Mouse (Mus musculus) thymus, postnatal 0 days (tissue): ENCODE results near the gene Gm36210. TPM values are rescaled to one million over a fixed set of nuclear protein-coding genes. Genes with fewer than 3 reads are reported as not detected.
"Not testable (repeated sequence)": the region's sequence is repeated elsewhere in the genome, so short reads cannot be mapped to it uniquely, and the experiment has no call there.

ENCODE experiments used
- DNase-seq: peaks from one replicate; pipeline ENCODE4 v3.0.0-alpha.2; 2015; ENCODE audit warnings: low spot score
- polyA plus RNA-seq: library from polyadenylated mRNA; unstranded; fragments of >200 nt; fragmentation: Nextera tagmentation; extraction: Ambion mirVana; gene quantifications from 2 replicates; pipeline ENCODE4 v1.2.1, GENCODE M21; 2015

Gm36210 gene
- polyA plus RNA-seq, 1 experiment from 2014 or later: 0.10 TPM

DNA sequence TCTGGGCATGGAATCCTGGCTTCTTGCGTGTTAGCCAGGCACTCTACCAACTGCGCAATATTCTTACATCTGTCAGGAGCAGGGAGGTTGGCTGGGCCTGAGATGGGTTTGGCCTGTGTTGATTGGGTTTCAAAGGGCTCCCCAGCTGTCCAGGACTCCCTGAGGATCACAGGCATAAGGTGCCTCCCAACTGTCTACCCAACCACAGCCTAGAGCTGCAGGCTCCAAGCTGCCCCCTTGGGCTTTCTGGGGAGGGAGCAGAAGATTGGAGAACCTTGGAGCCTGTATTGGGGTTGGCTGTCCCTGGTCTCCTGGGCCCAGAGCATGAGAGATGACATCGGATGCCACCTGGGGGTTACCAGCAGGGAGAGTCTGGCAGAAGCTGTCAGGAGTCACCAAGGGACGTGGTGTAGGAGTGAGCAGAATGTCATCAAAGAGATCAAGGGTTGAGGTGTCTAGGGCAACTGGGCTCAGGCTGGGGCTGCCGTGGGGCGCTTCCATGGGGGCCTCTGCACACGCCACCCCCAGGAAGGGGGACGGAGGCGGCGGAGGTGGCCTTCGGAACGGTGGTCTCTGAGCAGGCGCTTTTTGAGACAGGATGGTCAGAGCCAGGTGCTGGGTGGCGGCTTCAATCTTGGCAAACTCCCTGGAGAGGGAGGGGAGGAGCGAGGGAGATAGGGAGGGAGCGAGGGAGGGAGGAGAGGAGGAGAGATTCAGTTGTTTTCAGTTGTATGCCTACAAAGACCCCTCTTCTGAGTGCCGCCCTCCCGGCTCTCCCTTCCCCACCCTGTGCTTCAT is 7.3 kb downstream of the Gm36210 start:
- DNase-seq: no peak

DNA sequence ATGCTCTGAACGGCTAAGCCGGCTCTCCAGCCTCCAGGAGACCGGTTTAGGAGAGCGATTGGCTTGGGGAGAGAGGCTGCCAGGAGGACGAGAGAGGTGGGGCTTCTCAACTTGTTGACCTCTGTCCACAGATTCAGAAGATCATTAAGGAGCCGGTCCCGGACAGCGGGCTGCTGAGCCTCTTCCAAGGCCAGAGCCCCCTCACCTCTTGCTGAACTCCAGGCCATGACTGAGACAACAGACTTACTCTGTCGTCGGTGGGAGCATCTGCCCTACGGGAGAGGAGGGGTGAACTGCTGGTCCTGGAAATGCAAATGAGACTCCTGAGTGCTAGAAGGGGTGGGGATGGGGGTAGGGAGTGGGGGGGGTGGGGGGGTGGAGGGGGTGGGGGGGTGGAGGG is 11.1 kb downstream of the Gm36210 start:
- DNase-seq: no peak

DNA sequence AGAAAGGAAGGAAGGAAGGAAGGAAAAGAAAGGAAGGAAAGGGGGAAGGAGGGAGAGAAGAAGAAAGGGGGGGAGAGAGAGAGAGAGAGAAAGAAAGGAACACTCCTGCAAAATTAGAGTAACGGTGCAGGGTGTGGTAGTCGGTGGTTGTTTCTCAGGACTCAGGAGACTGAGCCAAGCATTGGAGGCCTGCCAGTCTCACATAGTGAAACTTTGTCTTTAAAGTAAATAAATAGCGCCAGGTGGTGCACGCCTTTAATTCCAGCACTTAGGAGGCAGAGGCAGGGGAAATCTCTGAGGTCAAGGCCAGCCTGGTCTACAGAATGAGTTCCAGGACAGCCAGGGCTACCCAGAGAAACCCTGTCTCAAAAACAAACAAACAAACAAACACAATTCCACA is 19.6 kb downstream of the Gm36210 start:
- no peak for DNase-seq

DNA sequence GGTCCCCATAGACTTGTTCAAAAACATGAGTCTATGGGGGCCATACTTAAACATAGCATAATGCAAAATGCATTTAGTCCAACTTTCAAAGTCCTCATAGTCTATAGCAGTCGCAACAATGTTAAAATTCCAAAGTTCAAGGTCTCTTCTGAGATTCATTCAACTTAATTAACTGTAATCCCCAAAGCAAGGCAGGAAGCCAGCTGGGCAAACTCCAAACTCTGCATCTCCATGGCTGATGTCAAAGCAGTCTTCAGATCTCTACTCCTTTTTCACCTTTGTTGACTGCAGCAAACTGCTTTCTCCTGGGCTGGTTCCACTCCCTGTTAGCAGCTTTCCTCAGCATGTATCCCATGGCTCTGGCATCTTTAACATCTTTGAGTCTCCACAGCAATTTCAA is 27.3 kb downstream of the Gm36210 start:
- DNase-seq: not testable (repeated sequence)

DNA sequence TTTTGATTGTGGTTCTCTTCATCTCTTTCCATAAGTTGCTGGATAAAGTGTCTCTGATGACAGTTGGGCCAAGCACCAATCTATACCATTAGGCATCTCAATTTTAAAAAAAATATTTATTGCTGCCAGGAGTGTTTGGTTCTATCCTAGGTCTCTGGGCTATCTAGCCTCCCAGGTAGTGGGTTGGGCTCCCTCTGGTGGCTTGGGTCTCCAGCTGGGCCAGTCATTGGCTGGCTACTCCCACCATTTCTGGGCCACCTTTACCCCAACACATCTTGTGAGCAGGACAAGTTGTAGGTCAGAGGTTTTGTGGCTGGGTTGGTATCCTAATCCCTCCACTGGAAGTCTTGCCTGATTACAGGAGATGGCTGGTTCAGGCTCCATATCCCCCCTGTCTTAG is 28.1 kb downstream of the Gm36210 start:
- DNase-seq: peak; percentile 32

DNA sequence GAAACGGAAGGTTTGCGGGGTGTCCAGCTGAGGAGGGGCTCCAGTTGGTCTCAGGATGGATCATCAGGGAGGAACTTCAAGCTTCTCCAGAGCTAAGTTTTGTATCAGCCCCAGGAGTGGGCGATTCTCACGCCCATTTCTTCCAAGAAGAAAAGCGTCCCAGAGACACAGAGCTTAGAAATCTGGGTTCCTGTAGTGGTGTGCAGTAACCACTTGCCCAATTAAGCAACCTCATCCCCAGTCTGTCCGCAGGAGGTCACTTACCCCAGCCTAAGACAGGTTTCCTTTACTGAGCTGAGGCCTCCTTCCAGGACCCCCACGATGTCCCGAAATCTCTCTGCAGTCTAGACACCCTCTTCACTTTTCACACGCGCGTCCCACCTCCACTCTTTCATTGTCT is 29.1 kb downstream of the Gm36210 start:
- no peak for DNase-seq

DNA sequence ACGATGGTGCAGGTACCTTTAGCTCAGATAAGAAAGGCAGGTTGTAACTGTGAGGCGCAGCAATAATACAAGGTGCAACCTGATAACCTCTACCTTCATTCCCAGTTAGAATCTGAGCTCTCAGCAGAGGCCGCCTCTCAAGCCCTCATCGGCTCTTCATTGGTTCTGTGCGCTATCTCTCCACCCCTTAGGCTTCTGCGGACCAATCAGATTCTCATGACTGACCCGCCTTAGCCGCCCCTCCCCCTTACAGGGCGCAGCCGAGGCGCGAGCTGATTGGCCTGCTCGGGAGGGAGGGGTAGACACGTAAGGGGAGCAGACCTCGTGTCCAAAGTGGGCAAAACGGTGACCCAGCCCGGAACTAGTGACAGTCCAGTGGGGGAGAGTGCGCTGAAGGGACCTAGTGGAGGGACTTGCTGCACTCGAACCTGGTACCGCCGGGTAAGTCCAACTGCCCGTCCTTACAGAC is 29.5 kb downstream of the Gm36210 start, which contains the start of gene Isoc2a:
Isoc2a (plus strand) TSS at position 401 of the 469 bp plus-strand sequence.
- peak; percentile 94 for DNase-seq

DNA sequence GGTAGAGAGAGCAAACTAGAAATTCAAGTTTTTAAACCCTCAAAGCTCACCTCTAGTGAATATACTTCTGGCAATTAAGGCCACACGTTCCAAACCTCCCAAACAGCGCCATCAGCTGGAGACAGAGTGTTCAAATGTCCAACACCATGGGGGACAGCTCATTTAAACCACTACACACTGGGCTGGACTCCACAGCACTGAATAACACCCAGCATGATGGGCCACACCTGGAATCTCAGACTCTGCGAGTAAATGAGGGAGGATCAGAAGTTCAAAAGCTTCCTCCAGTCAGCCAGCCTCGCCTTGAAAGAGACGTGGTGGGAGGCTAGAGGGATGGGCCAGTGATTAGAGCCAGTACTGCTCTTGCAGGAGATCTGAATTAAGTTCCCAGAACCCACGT is 36.2 kb downstream of the Gm36210 start, which contains the start of gene Isoc2b:
Isoc2b (minus strand) TSS at position 126 of the 400 bp plus-strand sequence.
- no peak for DNase-seq

DNA sequence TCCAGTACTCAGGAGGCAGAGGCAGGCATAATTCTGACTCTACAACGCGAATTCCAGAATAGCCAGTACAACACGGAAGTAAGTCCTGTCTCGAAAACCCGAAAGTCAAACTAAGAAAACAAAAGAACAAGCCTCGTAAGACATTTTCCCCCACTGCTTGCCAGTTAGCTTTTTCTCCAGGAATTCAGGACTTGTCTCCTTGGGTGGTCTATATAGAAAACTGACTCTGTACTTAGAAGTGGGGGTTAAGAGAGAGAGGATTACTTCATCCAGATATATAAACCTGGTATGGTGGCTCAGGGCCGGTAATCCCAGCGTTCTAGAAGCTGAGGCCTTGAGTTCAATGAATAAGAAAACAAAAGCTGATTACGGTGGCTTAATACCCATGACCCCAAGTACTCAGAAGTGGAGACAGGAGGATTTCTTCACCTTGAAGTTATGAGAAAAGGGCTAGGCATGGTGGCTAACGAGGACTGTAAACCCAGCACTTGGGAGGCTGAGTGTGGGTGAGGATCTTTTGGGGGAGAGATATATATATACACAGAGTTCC is 39.6 kb downstream of the Gm36210 start:
- DNase-seq: no peak

DNA sequence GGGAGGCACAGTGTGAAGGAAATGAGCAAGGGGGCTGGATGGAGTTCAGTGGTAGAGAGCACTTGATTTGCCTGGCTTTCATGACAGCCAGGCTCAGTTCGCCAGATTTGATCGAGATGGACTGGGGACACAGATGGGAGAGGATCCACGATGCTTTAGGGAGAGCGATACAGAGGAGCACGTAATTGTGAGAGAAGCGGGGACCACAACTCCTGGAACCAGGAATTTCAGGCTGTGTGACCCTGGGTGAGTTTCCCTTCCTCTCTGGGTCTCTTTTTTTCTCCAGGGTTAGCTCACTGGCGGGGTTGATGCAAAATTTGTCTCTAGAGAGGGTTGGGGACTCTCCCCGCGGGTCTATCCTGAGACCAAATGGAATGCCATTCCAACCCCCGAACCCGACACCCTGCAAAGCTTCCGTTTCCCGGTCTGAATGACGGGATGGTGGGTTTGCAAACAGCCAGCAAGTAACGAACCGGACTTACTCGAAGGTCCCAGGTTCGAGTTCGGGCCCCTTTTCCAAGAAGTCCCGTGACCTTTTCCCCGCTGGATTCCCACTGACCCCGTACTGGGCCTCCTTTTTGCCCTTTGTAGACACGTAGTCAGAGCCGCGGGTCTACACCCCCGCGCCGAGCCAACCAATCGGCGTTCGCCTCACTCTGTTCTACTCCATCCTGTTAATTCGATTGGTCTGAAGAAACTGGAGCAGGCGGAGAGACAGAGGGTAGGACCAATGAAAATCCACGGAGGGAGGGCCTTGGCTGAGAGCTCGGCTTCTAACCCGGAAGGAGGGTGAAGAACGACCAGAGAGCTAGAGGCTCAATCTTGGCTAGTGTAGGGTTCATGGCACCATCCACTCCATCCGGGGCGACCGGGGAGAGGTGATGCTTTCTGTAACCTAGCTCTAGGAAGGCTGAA is 40.5 kb downstream of the Gm36210 start:
- peak; percentile 97 for DNase-seq

DNA sequence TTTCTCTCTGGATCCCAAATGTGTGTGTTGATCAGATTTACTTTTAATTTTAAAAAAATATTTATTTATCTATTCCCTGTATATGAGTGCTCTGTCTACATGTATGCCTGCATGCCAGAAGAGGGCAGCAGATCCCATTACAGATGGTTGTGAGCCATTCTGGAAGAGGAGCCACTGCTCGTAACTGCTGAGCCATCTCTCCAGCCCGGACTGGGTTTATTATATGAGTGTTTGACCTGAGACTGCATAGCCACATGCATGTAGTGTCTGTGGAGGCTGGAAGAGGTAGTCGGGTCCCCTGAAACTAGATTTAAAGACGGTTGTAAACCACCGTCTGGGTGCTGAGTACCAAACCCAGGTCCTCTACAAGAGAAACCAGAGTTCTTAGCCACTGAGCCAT is 41.2 kb downstream of the Gm36210 start:
- DNase-seq: peak; percentile 27

DNA sequence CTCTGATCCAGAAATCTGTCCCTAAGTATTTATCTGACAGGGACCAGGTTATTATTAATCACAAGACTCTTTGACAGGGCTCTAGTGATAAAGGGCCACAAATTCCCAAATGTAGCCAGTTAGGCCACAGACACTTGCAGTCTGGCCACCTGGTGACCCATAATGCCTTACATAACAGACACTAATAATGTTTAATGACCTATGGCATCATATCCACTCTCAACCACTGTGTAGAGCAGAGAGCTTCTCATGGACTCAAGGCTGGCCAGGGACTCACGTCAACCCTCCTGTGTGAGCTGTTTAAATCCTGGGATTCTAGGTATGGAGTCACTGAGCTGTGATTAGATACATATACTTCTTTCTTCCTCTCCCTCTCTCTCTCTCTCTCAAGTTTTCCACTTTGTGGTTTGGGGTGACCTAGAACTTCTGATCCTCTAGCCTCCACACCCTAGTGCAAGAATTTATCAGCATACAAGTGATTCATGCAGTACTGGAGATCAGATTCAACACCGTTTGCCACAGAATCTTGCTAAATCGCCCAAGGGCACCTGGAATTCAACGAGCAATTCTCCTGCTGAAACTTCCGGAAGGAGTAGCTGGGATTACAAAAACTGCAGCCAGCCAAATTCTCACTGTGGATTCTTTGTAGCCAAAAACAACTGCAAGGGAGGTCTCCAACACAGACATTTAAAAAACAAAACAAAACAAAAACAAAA is 42.0 kb downstream of the Gm36210 start:
- DNase-seq: no peak

DNA sequence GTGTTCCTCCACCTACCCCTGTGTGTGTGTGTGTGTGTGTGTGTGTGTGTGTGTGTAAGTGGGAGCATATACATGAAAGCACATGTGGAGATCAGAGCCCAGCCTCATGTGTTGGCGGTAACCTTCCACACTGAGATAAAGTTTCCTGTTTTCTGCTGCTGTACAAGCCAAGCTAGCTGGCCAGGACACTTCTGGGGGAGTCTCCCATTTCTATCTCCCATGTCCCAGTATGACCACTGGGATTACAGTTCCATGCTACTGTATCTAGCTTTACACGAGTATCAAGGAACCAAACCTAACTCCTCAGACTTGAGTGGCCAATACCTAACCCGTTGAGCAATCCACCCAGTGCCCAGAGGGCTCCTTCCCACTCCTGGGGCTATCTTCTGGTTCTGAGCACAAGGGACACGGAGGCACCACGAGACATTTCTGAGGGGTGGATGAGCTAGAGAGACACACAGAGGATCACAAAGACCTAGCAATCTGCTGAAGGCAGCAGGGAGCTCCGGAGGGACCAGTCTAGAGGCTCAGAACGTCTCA is 42.7 kb downstream of the Gm36210 start:
- no peak for DNase-seq

DNA sequence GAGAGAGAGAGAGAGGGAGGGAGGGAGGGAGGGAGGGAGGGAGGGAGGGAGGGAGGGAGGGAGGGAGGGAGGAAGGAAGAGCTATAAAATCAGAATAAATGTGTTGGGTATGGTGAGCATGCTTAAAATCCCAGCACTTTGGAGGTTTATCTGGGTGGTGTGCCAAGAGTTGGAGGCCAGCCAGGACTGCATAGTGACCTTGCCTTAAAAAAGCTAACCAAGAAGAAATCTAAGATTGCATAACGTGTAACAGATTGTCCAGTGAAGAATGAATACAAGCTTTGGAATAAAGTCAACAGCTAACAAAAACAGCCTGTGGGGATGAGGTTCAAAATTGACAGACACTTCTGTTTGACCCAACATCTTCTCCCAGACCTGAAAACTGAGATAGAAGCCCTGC is 43.3 kb downstream of the Gm36210 start:
- DNase-seq: no peak

DNA sequence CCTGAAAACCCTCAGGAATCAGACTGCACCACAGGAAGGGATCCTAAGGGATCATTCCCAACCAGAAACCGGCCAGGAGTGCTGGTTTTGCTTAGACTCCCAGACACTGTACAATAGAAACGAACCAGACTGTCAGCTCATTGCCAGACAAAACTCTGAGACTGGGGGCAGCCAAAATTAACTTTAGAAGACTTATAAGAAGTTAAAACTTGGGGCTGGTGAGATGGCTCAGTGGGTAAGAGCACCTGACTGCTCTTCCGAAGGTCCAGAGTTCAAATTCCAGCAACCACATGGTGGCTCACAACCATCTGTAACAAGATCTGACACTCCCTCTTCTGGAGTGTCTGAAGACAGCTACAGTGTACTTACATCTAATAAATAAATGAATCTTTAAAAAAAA is 45.4 kb downstream of the Gm36210 start:
- not testable (repeated sequence) for DNase-seq

DNA sequence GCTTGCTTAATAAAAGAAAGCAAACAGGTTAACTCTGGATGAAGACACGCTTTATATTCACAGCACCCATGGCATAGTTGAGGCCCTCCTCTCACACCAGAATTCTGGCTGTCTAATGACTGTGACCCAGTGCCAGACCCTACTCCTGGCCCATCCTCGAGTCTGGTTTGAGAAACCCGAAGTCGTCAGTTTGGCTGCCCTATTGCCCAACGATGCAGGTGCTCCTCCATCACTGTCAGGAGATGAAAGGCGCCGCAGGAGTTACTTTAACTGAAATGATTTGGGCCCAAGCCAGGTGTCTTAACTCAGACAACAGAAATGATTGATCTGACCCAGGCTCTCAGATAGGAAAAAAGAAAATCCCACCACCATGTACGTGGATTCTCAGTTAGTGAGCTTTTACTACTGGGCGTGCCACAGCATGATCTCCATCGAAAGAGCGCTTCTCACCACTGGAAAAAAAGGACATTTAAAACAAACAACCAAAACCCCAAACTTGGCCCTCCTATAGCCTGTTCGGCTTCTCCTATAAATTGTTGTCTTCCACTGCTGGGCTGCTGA is 46.8 kb downstream of the Gm36210 start:
- no peak for DNase-seq

DNA sequence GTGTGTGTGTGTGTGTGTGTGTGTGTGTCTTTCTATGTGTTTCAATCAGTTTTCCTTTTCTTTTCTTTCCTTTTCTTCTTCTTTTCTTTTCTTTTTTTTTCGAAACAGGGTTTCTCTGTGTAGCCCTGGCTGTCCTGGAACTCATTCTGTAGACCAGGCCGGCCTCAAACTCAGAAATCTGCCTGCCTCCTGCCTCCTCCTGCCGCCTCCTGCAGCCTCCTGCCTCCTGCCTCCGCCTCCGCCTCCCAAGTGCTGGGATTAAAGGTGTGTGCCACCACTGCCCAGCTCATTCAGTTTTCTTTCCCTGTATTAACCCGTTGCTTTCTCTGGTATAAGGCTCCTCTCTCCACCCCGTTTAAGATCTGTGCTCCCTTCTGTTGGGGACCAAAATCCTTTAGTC is 49.0 kb downstream of the Gm36210 start:
- DNase-seq: no peak

DNA sequence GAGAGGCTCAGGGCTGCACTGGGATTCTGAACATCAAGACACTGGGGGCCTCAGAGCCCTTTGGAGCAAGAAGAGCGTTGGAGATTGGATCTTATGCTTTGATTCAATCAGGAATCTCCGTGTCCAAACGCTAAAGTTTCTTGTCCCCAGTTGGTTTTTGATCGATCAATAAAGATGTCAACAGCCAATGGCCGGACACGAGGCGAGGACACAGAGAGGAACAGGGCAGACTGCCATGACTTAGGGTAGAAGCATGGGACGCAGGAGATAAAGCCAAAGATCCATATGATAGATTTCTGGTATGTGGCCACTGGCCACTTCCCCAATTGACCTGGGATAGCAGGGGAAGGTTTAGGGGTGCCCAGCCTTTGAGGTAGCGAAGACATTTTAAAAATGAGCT is 49.8 kb downstream of the Gm36210 start:
- DNase-seq: no peak

DNA sequence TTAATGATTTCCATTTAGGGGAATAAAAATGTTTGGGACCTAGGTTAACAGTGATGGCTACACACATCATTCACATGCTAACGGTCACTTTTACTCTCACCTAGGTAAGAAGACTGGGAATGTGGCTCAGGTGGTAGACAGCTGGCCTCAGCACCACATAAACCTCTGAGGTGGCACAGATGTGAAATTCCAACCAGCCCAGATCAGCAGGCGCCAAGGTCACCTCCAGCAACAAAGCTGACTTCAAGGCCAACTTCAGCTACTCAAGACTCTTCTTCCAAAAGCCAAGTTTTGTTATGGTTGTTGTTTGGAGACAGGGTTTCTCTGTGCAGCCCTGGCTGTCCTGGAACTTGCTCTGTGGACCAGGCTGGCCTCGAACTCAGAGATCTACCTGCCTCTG is 52.7 kb downstream of the Gm36210 start:
- no peak for DNase-seq

DNA sequence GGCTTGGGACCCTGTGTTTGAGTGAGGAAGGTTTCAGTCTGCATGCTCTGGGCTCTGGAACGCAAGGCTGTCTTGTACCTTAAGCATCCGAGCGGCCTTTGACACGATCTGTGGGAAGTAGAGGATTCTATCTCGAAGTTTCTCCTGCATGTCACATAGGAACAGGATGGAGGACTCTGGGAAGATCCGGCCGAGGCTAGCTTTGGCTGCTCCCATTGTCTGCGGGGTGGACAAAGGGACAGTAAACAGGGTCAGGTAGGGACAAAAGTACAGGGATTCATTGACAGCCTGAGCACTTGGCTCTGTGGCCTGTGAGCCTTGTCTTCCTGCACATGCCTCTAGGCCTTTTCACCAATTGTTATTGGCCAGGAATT is 55.0 kb downstream of the Gm36210 start:
- no peak for DNase-seq
